Mouse (Mus musculus) liver, postnatal 0 days (tissue): ENCODE measurements around the gene Gorasp2.

Source experiments
- CTCF ChIP-seq: sonication (generic); IDR thresholded peaks from 2 replicates; pipeline ENCODE4 v1.5.1; 2016; ENCODE audit warnings: antibody characterized with exemption, low read depth
- EP300 ChIP-seq: IDR thresholded peaks from 2 replicates; pipeline ENCODE4 v1.6.1; 2016; ENCODE audit warnings: antibody characterized with exemption, low read depth, mild to moderate bottlenecking

DNA sequence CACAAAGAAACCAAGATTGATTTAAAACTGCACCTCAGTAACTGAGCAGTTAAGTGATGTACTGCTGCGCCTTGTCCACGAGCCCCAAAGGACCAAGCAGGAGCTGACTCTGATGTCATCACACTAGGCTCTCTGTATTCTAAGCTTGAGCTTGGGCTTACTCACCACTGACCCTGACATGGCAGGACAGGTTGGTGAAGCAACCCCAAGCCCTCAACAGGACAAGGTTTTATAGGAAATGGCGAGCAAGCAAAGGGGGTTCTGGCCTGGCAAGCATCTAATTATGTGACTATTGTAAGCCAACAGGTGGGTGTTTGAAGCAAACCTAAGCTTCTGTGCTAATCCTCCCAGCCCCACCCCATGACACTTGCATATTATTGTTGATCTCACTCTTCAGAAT lies 39.5 kb downstream of the Gorasp2 start:
- TF ChIP-seq CTCF (no peak), EP300 (no peak)
